Mouse (Mus musculus): ENCODE measurements at regions not wholly inside any gene's neighbourhood (a gene's known extent, or its start where the extent isn't known, plus 50 kb on each side); places are given as distances from the start of the nearest gene placed in this dataset.

- TF ChIP-seq POLR2A (IDR thresholded peaks at IDR 0.05; ENCODE audit: insufficient read depth, low read length): no peak
- TF ChIP-seq CTCF (IDR thresholded peaks at IDR 0.05; ENCODE audit: low read depth, low read length): no peak
These were observed 131.0 kb upstream of the Egln3 start for GRCm38 (mm10) chr12:54334491-54335132.
